Mouse (Mus musculus): Measurements from ENCODE around the gene Pik3r6.

Pik3r6 gene

DNA sequence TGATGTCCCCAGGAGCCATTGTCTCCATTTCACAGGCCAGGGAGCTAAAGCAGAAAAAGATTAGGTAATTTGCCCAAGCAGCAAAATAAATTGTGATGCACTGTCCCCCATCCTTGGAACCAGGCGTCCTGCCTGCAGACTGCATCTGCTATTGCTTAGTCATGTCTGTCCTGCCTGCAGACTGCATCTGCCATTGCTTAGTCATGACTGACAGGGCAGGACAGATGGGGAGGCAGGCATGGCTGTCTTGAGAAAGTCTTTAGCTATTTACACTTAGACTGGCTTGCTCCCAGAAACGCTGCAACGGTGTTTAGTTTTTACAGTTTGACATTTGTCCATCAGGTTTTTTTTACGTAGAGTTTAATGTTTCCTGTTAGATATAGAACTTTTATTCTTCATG is 33.6 kb downstream of the Pik3r6 start:
- no peak for DNase-seq

DNA sequence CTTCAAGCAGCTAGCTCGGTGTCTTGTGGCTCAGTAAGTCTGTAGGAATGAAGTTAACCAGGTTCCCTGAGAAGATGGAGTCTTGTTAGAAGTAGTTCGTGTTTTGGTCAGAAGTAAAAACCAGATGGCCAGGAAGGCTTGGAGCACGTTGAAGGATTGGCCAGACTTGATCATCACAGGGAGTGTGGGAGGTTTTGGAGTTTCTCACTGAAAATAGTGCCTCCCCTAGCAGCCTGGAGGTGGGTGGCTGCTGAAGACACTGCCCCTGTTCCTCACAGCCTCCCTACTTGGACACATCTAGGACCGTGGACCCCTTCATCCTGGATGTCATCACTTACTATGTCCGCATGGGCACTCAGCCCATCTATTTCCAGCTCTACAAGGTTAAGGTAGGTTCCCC is 36.8 kb downstream of the Pik3r6 start:
- no peak for DNase-seq

DNA sequence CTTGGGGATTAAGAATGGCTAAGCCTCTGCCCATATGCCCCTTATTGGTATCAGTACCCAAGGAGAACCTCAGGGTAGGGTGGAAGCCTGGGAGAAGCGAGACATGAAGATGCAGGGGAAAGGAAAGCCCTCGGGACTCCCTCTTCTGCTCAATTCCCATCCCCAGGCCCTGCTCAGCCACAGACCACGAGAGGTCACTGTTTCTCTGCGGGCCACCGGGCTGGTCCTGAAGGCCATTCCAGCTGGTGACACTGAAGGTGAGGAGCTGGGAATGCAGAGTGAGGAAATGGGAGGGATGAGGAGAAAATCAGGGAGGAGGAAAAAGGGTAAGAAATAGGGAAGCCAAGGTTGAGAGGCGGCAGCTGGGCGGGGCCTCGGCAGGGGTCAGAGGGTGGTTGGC is 41.7 kb downstream of the Pik3r6 start:
- no peak for DNase-seq

DNA sequence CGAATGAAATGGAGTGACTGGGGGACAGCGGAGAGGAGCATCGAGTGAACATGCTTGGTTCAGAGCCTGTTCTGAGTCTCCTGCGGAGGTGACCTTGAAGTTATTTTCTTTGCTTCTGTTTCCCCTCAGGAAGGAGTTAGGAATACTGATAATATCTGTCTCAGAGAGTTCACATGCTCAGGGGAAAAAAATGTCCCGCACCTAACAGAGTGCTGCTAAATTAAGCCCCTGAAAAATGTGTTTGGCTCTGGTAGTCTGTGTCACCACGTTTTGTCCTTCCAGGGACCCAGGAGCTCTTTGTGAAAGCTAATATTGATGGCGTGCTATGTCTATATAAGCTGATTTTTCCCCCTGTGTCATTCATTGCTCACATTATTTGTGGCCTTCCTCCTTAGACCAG is 42.4 kb downstream of the Pik3r6 start:
- DNase-seq: no peak

DNA sequence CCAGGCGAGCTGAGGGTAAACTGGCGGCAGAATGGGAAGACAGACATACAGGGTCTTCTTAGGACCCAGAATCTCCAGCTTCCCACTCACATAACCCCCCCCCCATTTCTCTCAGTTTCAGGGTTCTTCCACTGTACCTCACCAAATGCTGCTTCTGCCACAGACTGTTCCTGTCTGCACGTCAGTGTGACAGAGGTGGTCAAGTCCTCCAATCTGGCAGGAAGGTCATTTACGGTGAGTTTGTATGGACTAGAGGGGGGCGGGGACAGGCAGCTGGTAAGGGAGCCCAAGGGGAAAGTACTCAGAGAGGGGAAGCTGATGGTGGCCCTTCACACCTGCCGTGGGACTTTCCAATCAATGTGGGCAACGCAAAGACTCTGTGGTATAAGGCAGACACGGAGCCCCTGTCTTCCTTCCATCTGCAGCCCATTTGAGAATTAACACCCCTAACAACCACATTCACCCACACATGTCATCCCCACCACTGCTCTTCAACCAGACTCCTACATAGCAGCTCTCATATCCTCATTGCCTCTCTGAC is 42.9 kb downstream of the Pik3r6 start:
- no peak for DNase-seq

DNA sequence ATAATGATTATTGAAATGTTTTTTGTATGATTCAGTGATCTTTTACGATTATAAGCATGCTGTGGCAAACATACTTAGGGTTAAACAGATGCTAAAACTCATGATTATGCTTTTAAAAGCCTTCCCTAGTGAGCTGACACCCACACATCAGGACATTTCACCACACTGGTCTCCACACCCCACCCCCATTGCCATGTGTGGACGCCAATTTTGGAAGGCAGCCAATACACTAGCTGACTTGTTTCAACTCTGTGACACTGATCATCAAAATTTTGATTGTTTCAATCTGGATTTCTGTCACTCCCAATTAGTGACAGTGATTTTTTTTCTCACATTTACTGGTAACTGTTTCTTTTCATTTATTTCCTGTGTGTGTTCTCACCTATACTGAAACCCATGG is 44.7 kb downstream of the Pik3r6 start:
- no peak for DNase-seq

DNA sequence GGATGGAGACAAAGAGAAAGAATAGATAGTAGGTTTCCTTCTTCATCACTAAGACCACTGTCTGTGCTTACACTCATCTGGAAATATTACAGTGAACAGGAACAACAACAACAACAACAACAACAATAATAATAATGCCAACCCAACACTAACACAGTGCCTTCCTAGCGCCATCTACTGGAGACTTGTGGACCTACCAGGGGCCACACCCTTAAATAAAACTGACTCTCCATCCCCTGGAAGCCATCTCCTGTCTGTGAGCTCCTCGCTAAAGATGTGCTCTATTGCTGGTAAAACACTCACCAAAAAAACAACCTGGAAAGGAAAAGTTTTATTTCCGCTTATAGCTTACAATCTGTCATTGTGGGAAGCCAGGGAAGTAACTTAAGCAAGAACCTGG is 46.8 kb downstream of the Pik3r6 start:
- peak; percentile 50 to 55 for DNase-seq

DNA sequence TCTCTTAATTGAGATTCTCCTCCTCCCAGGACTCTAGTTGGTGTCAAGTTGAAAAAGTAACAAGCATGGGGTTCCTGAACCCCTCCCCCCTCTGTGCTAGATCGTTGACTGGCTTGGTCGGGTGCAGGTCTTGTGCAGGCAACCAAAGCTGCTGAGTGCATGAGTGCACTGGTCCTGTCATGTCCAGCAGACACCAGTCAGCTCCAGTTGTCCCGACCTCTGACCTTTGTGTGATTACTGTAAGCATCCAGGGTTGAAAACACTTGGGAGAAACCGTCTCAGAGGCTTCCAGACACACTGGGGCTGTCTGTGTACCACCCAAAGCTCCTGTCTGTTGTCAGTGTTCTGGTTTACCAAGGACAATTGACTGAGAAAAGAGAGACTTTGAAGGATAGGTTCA is 47.5 kb downstream of the Pik3r6 start:
- no peak for DNase-seq

DNA sequence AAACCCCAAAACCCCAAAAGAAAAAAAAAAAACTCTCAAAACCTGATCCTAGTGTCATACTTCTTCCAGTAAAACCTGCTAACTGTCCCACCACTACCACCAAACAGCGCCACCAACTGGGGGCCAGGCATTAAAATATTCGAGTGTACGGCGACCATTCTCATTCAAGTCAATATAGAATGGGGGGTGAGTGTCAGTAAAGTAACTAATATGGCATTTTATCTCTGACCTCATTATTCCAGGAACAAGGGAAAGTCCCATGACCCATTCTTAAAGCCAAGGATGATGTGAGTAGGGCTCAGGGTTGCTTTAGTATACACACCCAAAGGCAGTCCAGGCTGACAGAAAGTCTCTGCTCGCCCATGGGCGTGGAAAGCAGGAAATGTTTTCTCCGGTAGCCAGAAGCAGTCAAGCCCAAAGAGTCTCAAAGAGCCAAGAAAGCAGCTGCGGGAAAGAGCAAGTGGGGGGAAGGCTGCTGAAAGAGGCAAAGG is 51.2 kb downstream of the Pik3r6 start:
- peak; percentile 66 to 69 for DNase-seq

DNA sequence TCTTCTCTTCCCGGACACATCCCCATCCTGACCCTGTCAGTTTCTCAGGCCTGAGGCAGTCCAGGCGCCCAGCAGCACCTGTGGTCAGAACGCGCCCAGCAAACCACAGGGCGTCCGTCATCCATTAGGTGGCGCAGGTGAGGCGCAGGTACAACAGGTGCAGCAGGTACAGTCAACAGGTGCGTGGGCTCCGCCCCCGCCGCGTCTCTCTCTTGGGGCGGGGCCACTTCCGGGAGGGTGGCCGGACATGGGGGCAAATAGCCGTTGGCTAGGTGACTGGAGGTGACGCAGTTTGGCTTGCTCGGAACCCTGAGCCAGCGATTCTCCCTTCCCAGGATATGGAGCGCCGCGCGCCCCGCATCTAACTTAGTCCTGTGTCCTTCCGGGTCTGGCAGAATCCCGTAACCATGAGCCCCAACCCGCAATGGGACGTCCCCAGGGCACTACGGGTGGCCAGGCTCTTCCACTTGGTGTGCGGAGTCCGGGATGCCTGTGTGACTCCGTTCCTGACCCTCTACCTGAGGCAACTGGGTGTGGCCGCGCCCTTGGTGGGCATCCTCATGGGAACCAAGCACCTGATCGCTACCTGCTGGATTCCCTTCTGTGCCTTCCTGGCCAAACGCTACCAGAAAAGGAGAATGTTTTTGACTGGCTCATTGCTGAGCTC is 53.2 kb downstream of the Pik3r6 start, which contains the start of gene Mfsd6l:
Gene Mfsd6l (plus strand): TSS at position 269 of the 667 bp plus-strand sequence.
- DNase-seq: no peak

DNA sequence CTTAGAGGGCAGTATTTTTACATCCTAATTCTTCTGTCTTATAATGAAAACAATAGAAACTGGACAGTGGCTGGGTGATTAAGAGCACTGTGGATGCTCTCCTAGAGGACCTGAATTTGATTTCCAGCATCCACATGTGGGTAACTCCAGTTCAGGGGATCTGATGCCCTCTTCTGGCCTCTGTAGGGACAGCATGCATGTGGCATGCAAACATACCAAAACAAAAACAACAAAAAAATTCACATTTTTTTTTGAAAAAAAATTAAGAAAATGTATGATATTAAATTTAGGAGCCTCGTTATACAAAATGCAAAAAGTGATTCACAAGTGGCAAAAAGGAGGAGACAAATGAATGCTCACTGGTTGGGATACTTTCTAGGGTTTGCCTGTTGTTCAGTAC is 56.7 kb downstream of the Pik3r6 start:
- DNase-seq: peak; percentile 32 to 44

DNA sequence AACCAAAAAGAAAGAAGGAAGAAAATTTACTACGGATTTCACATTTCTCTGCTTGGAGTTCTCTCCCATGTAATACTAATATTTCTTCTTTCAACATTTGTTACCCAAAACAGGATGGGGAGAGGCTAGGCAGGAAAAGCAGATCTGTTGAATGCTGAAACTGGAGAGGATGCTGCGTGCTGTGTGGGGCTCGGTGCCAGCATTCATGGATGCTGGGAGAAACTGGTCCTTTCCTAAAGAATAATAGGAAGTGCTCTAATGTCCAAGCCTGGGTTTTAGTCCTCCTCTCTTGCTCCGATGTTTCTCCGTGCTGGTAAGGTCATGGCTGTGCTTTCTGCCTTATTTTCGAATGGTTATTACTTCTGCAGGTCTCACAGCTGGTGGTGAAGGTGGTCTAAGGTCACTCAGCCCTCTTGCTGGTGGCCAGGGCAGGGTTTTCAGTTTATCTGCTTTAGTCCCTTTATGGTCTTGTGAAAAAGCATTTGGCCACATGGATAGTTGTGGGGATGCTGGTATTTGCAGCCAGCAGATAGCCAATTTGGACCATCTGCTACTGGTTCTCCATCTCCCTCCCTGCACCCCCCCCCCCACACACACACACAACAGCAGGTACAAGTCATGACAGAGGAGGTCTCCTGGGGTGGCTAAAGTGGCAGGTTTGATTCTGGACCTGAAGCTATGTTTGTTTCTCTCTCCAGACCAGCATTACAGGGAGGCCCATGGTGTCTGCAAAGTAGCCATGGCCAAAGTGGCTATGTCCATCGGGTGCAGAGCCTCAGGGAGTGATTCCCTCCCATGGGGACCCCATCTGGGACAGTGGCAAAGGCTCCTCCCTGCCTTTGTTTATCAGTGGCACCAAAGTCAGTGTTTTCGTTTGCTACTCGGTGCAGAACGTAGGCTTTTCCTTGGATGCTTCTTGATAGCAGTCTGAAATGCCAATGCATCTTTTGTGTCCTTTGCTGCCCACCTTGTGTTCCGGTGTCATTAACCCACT is 59.4 kb downstream of the Pik3r6 start:
- DNase-seq: no peak

DNA sequence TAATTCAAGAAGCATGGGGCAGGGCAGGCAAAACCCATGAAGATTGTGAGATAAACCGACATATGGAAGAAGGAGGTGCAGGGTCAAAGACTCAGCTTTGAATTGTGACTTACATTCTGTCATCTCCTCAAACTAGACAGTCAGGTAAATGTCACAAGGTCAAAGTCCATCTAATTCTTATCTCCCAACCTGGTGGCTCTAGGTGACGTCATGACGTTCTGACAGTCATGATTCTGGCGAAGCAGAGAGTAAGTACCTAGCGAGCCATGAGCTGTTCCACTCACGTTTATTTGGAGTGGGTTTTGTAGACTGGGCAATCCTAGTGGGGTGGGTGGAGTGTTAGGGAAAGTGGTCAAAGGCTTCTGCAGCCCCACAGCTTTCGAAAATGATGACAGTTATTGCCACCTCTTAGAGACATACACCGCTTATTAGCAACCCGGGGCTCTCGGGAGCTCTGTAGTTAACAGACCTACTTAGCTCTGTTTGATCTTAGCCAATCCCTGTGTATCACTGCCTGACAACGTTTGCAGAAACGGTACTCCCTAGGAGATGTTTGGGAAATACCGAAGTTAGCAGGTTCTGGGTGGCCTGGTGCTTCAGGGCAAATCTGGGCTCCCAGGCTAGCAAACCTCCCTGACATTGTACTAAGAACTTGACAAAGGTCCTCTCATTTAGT is 61.7 kb downstream of the Pik3r6 start:
- DNase-seq: no peak

DNA sequence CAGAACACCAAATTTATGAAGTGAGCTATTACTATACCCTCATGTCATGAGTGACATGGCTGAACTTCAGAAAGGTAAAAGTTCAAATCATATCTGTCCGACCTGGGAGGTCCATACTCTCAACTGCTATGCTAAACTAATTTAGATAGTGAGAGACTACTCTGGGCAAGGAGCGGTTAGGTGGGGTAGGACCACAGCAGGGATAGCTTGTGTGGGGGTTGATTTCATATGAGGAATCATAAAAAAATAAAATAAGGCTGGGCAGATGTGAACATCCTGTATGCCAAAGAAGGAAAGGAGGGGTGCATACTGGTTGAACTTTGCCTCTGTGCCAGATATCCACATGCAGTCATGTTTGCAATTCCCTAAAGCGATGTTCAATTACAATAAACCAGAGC is 62.2 kb downstream of the Pik3r6 start:
- DNase-seq: no peak

DNA sequence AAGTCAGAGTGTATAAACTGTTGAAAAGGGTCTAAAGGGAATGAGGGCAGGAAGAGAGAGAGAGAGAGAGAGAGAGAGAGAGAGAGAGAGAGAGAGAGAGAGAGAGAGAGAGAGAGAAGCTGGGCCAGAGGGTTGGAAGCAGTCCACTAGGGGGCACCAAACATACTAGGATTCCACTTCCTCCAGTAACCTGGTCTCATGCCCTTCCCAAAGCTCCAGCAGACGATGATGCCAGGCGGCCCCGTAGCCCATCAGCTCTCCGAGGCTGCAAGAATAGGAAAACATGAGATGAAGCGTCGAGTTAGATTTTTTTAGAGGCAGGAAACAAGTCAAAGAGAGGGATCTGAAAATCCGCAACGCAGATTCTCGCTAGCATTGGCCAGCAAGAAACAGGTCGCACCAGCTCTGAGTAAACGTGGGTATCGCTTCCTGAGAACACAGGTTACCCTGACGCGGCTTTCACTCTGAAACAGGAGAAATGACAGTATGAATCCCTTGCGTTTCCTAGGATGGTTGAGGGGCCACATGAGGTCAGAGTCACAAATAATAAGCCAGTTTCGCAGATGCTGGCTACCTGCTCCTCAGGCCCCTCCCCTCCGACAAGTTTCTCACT is 63.7 kb downstream of the Pik3r6 start:
- peak; percentile 63 to 65 for DNase-seq

DNA sequence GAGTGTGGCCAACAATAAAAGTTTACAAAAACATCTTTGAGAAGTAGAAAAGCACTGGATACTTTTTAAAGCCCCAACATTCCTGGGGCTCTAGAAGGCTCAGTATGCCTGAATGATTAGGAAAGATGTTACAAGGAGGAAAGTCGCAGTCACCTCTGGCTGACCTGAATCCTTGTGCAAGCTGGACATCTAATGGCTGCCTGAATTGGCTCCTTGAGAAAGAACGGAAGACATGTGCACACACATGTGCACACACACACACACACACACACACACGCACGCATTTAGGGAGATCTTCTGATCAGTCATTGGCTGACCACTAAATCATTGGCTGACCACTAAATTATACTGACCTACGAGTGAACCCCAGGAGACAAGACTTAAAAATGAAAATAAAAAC is 68.0 kb downstream of the Pik3r6 start:
- DNase-seq: no peak

DNA sequence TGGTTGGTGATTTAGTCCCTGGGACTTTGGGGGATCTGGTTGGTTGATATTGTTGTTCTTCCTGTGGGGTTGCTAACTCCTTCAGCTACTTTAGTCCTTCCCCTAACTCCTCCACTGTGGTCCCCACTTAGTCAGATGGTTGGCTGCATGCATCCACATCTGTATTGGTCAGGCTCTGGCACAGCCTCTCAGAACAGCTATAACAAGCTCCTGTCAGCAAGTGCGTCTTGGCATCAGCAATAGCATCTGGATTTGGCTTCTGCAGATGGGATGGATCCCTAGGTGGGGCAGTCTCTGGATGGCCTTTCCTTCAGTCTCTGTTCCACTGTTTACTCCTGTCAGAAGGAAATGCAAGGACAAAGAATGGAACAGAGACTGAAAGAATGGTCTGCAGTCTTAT is 74.3 kb downstream of the Pik3r6 start:
- no peak for DNase-seq

DNA sequence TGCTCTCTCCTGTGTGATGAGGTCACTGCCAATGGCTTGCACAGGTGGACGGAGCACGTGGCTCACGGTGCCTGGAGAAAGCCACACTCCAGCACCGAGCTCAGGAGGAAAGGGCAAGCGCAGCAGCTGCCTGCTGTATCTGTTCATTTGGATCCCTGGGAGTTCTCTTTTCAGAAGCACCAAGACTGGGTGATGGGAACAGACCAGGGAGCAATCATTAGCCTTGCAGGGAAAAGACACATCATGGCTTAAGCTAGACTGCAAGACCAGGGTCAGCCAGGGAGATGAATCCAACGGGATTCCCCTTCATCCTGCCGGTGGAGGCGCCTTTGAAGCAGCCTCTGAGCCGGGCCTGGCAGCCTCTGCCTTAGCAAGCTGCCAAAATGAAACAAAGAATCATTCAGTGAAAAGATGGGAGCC is 76.7 kb downstream of the Pik3r6 start:
- no peak for DNase-seq

DNA sequence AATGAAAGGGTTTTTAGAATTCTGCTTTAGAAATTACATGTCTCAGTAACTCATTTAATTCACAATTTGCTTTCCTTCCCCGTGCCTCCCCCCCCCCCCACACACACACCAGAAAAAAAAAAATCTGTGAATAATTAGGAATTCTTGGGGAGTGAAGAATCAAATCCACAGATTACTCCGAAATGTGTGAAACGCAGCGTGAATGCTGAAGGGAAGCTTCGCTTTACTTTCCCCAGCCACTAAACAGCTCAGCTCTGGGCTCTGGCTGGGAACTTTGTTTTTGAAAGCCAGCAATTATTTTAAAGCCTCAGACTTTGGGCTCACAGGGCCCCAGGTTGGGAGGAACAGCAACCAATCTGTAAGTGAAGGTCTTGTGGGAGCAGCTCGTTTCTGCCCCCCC is 77.7 kb downstream of the Pik3r6 start:
- no peak for DNase-seq

DNA sequence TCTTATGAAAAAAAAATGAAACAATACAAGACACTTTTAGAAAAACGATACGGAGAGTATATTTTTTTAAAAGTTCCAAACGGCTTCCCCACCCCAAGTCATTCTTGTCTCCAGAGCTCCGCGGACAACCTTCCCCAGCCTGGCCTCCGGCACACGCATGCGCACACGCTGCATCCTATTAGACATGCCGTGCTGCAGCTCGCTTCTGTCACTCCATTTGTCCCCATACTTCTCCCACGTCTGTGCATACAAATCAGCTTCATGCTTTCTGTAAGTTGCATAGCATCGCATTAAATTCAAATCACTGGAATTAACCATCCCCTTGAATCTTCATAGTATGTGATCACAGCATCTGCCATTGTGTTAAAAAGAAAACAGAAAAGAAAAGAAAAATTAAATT is 80.4 kb downstream of the Pik3r6 start:
- DNase-seq: no peak

DNA sequence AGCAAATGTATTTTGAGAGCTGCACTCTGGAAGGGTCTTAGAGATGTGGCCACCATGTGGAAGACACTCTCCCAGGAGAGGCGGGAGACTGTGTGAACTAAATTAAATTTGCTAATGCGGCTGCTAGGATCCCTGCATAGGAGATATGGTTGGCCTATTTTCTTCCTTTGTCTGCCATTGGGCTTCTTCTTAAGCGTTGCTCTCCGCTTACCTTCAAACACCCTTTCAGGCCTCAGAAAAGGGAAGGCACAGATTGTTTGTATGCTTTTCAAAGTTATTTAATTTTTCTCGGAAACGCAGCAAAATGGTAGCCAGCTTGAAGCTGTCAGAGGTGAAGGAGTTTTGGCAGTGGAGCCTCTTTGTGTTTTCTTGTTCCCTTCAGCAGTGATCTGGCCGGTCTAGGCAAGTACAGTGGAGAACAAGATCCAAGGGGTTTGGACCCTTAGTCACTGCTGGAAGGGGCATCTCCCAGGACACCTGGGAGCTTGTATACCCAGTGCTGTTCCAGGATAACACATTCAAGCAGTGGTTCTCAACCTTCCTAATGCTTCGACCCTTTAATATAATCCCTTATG is 81.2 kb downstream of the Pik3r6 start:
- no peak for DNase-seq

DNA sequence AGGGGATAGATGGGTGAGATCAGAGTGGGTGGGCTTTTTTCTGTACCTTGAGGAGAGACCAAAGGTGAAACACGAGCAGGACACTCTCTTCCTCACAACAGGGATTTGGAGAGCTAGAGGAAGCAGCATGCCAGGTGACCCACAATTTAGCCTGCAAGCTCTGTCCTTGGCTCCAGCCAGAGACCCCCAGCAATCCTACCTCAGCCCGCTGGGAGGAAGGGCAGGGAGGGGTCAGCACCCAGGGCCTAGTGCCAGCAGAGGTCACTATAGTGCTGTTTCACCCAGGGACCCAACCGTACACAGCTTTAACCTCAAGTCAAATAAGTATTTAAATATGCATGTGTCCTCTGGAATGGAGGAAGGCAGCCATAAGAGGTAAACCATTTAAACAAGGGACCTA is 83.1 kb downstream of the Pik3r6 start:
- DNase-seq: peak in 1 of 2 experiments; percentile 11

Data from B cell, adult 2 months (primary cell).